Mouse (Mus musculus) embryo, embryonic 10.5 days (tissue): ENCODE results near the gene Srcin1.

Experiments
- DNase-seq: peaks from one replicate; pipeline ENCODE4 v3.0.0-alpha.2; 2015; ENCODE audit warnings: low spot score

The Srcin1 gene

GRCm38 (mm10) chr11:97552151-97552550 lies 23.8 kb downstream of the Srcin1 start:
- DNase-seq = no peak

- no peak for DNase-seq
Measured at GRCm38 (mm10) chr11:97548757-97549156, 27.2 kb downstream of the Srcin1 start.

GRCm38 (mm10) chr11:97547957-97548706 lies 27.9 kb downstream of the Srcin1 start:
- DNase-seq = no peak

- peak; percentile 88 for DNase-seq
Measured at GRCm38 (mm10) chr11:97546804-97547411, 29.1 kb downstream of the Srcin1 start.

- no peak for DNase-seq
Measured at GRCm38 (mm10) chr11:97545808-97546560, 30.0 kb downstream of the Srcin1 start.

- DNase-seq = no peak
Measured at GRCm38 (mm10) chr11:97543883-97544282, 32.1 kb downstream of the Srcin1 start.

- DNase-seq = no peak
Measured at GRCm38 (mm10) chr11:97543181-97543733, 32.7 kb downstream of the Srcin1 start.

- no peak for DNase-seq
Measured at GRCm38 (mm10) chr11:97542171-97543150, 33.5 kb downstream of the Srcin1 start.

- no peak for DNase-seq
Measured at GRCm38 (mm10) chr11:97540604-97541003, 35.4 kb downstream of the Srcin1 start.

- DNase-seq = no peak
Measured at GRCm38 (mm10) chr11:97540136-97540535, 35.9 kb downstream of the Srcin1 start.

- no peak for DNase-seq
Measured at GRCm38 (mm10) chr11:97539622-97540021, 36.4 kb downstream of the Srcin1 start.

GRCm38 (mm10) chr11:97537580-97538089 lies 38.4 kb downstream of the Srcin1 start:
- DNase-seq = no peak

- peak; percentile 74 for DNase-seq
Measured at GRCm38 (mm10) chr11:97536835-97537579, 39.0 kb downstream of the Srcin1 start.

GRCm38 (mm10) chr11:97536083-97536747 lies 39.8 kb downstream of the Srcin1 start:
- no peak for DNase-seq

- DNase-seq = no peak
Measured at GRCm38 (mm10) chr11:97535660-97536059, 40.3 kb downstream of the Srcin1 start.

- DNase-seq = no peak
Measured at GRCm38 (mm10) chr11:97535308-97535630, 40.7 kb downstream of the Srcin1 start.

GRCm38 (mm10) chr11:97534442-97535307 lies 41.3 kb downstream of the Srcin1 start:
- no peak for DNase-seq

- no peak for DNase-seq
Measured at GRCm38 (mm10) chr11:97533653-97534052, 42.3 kb downstream of the Srcin1 start.
